Mouse (Mus musculus): ENCODE measurements around the gene Mdfic. TPM values are rescaled to one million over a fixed set of nuclear protein-coding genes. Genes with fewer than 3 reads are reported as not detected.
"Not testable (repeated sequence)": the region's sequence is repeated elsewhere in the genome, so short reads cannot be mapped to it uniquely, and the experiment has no call there.

The Mdfic gene
- polyA plus RNA-seq (2012; rRNA removed): 13.0 and 18.7 TPM in 2 replicates

GRCm38 (mm10) chr6:15720461-15720817 lies at the start of gene Mdfic:
Gene Mdfic, plus strand, starts transcription at chr6:15720661.
- DNase-seq (ENCODE audit: low read depth): no peak

- DNase-seq (ENCODE audit: low read depth): no peak
These were observed 49.1 kb upstream of the Mdfic start for GRCm38 (mm10) chr6:15671364-15671763.

- DNase-seq (ENCODE audit: low read depth): no peak
These were observed 10.4 kb upstream of the Mdfic start for GRCm38 (mm10) chr6:15710080-15710479.

- no peak for DNase-seq (ENCODE audit: low read depth)
These were observed 9.8 kb upstream of the Mdfic start for GRCm38 (mm10) chr6:15710706-15711105.

GRCm38 (mm10) chr6:15712860-15713385 lies 7.5 kb upstream of the Mdfic start:
- no peak for DNase-seq (ENCODE audit: low read depth)

GRCm38 (mm10) chr6:15714036-15714435 lies 6.4 kb upstream of the Mdfic start:
- not testable (repeated sequence) for DNase-seq (ENCODE audit: low read depth)

- DNase-seq (ENCODE audit: low read depth): no peak
These were observed 5.2 kb upstream of the Mdfic start for GRCm38 (mm10) chr6:15714996-15715844.

- peak; percentile 41 for DNase-seq (ENCODE audit: low read depth)
These were observed 542 bp upstream of the Mdfic start for GRCm38 (mm10) chr6:15719919-15720318.

GRCm38 (mm10) chr6:15720818-15721715 lies 606 bp downstream of the Mdfic start:
- no peak for DNase-seq (ENCODE audit: low read depth)

GRCm38 (mm10) chr6:15721716-15722031 lies 1.2 kb downstream of the Mdfic start:
- no peak for DNase-seq (ENCODE audit: low read depth)

- DNase-seq (ENCODE audit: low read depth): not testable (repeated sequence)
These were observed 2.2 kb downstream of the Mdfic start for GRCm38 (mm10) chr6:15722631-15723030.

GRCm38 (mm10) chr6:15724304-15724703 lies 3.8 kb downstream of the Mdfic start:
- DNase-seq (ENCODE audit: low read depth): no peak

GRCm38 (mm10) chr6:15726422-15726821 lies 6.0 kb downstream of the Mdfic start:
- no peak for DNase-seq (ENCODE audit: low read depth)

- DNase-seq (ENCODE audit: low read depth): no peak
These were observed 7.4 kb downstream of the Mdfic start for GRCm38 (mm10) chr6:15727681-15728410.

- no peak for DNase-seq (ENCODE audit: low read depth)
These were observed 8.6 kb downstream of the Mdfic start for GRCm38 (mm10) chr6:15728844-15729577.

- no peak for DNase-seq (ENCODE audit: low read depth)
These were observed 9.8 kb downstream of the Mdfic start for GRCm38 (mm10) chr6:15730258-15730657.

GRCm38 (mm10) chr6:15730666-15731065 lies 10.2 kb downstream of the Mdfic start:
- no peak for DNase-seq (ENCODE audit: low read depth)

- DNase-seq (ENCODE audit: low read depth): no peak
These were observed 11.0 kb downstream of the Mdfic start for GRCm38 (mm10) chr6:15731452-15731851.

- DNase-seq (ENCODE audit: low read depth): no peak
These were observed 17.0 kb downstream of the Mdfic start for GRCm38 (mm10) chr6:15737312-15737911.

- no peak for DNase-seq (ENCODE audit: low read depth)
These were observed 18.0 kb downstream of the Mdfic start for GRCm38 (mm10) chr6:15738331-15738943.
